Mouse (Mus musculus): Measurements from ENCODE around the gene Elavl4. TPM values are rescaled to one million over a fixed set of nuclear protein-coding genes. Genes with fewer than 3 reads are reported as not detected.

Gene Elavl4
- polyA plus RNA-seq, 1 experiment = 5.0 TPM

GRCm38 (mm10) chr4:110172028-110172427 is 179.7 kb downstream of the Elavl4 start:
- Histone ChIP-seq H3K4me3 (ENCODE audit: control insufficient read depth, low read depth, low read length) (no peak overlapping the region), H3K27me3 (ENCODE audit: control insufficient read depth, insufficient read depth, low read length) (no peaks in the 10 kb centered on the region), H3K36me3 (ENCODE audit: control insufficient read depth, insufficient read depth, low read length) (no peaks in the 10 kb centered on the region), H3K4me1 (ENCODE audit: control insufficient read depth, insufficient read depth, low read length) (no peaks in the 10 kb centered on the region), H3K27ac (ENCODE audit: control insufficient read depth, insufficient read depth, low read depth, low read length) (no peak overlapping the region)
- TF ChIP-seq POLR2A (IDR thresholded peaks at IDR 0.05; ENCODE audit: control insufficient read depth, low read depth, low read length) (no peak), CTCF (IDR thresholded peaks at IDR 0.05; ENCODE audit: control insufficient read depth, insufficient read depth, insufficient replicate concordance, low read depth, low read length) (no peak)

- Histone ChIP-seq H3K4me3 (ENCODE audit: control insufficient read depth, low read depth, low read length) (no peak overlapping the region), H3K27me3 (ENCODE audit: control insufficient read depth, insufficient read depth, low read length) (no peaks in the 10 kb centered on the region), H3K36me3 (ENCODE audit: control insufficient read depth, insufficient read depth, low read length) (no peaks in the 10 kb centered on the region), H3K27ac (ENCODE audit: control insufficient read depth, insufficient read depth, low read depth, low read length) (no peak overlapping the region), H3K4me1 (ENCODE audit: control insufficient read depth, insufficient read depth, low read length) (no peaks in the 10 kb centered on the region)
- no peak for TF ChIP-seq POLR2A (IDR thresholded peaks at IDR 0.05; ENCODE audit: control insufficient read depth, low read depth, low read length)
- no peak for TF ChIP-seq CTCF (IDR thresholded peaks at IDR 0.05; ENCODE audit: control insufficient read depth, insufficient read depth, insufficient replicate concordance, low read depth, low read length)
Observed at GRCm38 (mm10) chr4:110165217-110165616, 186.5 kb downstream of the Elavl4 start.

GRCm38 (mm10) chr4:110161600-110161999 is 190.1 kb downstream of the Elavl4 start:
- Histone ChIP-seq H3K27me3 (ENCODE audit: control insufficient read depth, insufficient read depth, low read length) (no peaks in the 10 kb centered on the region), H3K27ac (ENCODE audit: control insufficient read depth, insufficient read depth, low read depth, low read length) (no peak overlapping the region), H3K4me1 (ENCODE audit: control insufficient read depth, insufficient read depth, low read length) (no peaks in the 10 kb centered on the region), H3K4me3 (ENCODE audit: control insufficient read depth, low read depth, low read length) (no peak overlapping the region), H3K36me3 (ENCODE audit: control insufficient read depth, insufficient read depth, low read length) (no peaks in the 10 kb centered on the region)
- TF ChIP-seq POLR2A (IDR thresholded peaks at IDR 0.05; ENCODE audit: control insufficient read depth, low read depth, low read length) = no peak
- TF ChIP-seq CTCF (IDR thresholded peaks at IDR 0.05; ENCODE audit: control insufficient read depth, insufficient read depth, insufficient replicate concordance, low read depth, low read length) = no peak

- TF ChIP-seq POLR2A (IDR thresholded peaks at IDR 0.05; ENCODE audit: control insufficient read depth, low read depth, low read length) (no peak), CTCF (IDR thresholded peaks at IDR 0.05; ENCODE audit: control insufficient read depth, insufficient read depth, insufficient replicate concordance, low read depth, low read length) (no peak)
- Histone ChIP-seq H3K27ac (ENCODE audit: control insufficient read depth, insufficient read depth, low read depth, low read length) (no peak overlapping the region), H3K27me3 (ENCODE audit: control insufficient read depth, insufficient read depth, low read length) (no peaks in the 10 kb centered on the region), H3K4me3 (ENCODE audit: control insufficient read depth, low read depth, low read length) (no peak overlapping the region), H3K36me3 (ENCODE audit: control insufficient read depth, insufficient read depth, low read length) (no peaks in the 10 kb centered on the region), H3K4me1 (ENCODE audit: control insufficient read depth, insufficient read depth, low read length) (peaks cover 1% of the 10 kb centered on the region)
Observed at GRCm38 (mm10) chr4:110157515-110158159, 194.1 kb downstream of the Elavl4 start.

DNA sequence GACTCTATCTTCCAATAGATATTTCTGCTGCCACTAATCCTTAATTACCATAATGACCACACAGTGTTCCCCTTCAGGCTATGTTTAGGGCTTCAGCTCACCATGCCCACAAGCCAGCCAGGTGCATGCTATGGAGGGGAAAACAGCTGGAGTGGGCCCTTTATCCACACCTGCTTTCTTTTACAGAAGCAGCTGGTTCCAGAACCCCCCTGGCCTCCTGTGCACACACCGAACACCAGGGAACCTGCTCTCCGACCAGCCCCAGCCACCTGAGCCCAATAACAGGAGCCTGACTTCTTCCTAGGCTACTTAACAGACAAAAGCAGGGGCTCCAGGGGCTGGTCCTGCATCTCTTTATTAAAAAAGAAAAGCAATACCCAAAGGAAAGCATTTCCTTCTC is 195.8 kb downstream of the Elavl4 start:
- no peak for TF ChIP-seq POLR2A (IDR thresholded peaks at IDR 0.05; ENCODE audit: control insufficient read depth, low read depth, low read length)
- no peak for TF ChIP-seq CTCF (IDR thresholded peaks at IDR 0.05; ENCODE audit: control insufficient read depth, insufficient read depth, insufficient replicate concordance, low read depth, low read length)
- Histone ChIP-seq H3K4me3 (ENCODE audit: control insufficient read depth, low read depth, low read length) (no peak overlapping the region), H3K27ac (ENCODE audit: control insufficient read depth, insufficient read depth, low read depth, low read length) (no peak overlapping the region), H3K4me1 (ENCODE audit: control insufficient read depth, insufficient read depth, low read length) (peaks cover 6% of the 10 kb centered on the region), H3K27me3 (ENCODE audit: control insufficient read depth, insufficient read depth, low read length) (no peaks in the 10 kb centered on the region), H3K36me3 (ENCODE audit: control insufficient read depth, insufficient read depth, low read length) (no peaks in the 10 kb centered on the region)

Other genes with a start within 250 kb of the Elavl4 start
- gene Agbl4, start 45.8 kb upstream of the Elavl4 start, polyA plus RNA-seq (2012; rRNA removed) = 63.8 and 79.8 TPM in 2 replicates

All from testis, adult 2 months (tissue).